Mouse (Mus musculus) heart, embryonic 12.5 days (tissue): ENCODE results near the gene Pank1. TPM values are rescaled to one million over a fixed set of nuclear protein-coding genes. Genes with fewer than 3 reads are reported as not detected.

Experiments used
- ATAC-seq: fragments of 200-750 bp; cut with Nextera tagmentation; 2 replicates; pipeline ENCODE4 v1.8.0; 2017; ENCODE audit warnings: moderate TSS enrichment, moderate library complexity; ENCODE audit not compliant: insufficient number of reproducible peaks, low FRiP score
- H3K27ac ChIP-seq: fragments of 300-500 bp; sonication (generic); 2 replicates; pipeline ENCODE4 v1.5.1; 2016; ENCODE audit warnings: mild to moderate bottlenecking, moderate library complexity; ENCODE audit not compliant: poor library complexity, severe bottlenecking
- H3K27me3 ChIP-seq: fragments of 300-500 bp; sonication (generic); replicated peaks from 2 replicates; pipeline ENCODE4 v1.6.1; 2016; ENCODE audit warnings: mild to moderate bottlenecking, moderate library complexity
- H3K36me3 ChIP-seq: fragments of 300-500 bp; sonication (generic); 2 replicates; pipeline ENCODE4 v1.6.1; 2016; ENCODE audit warnings: mild to moderate bottlenecking, moderate library complexity
- H3K4me1 ChIP-seq: fragments of 300-500 bp; sonication (generic); replicated peaks from 2 replicates; pipeline ENCODE4 v1.6.1; 2016; ENCODE audit warnings: mild to moderate bottlenecking
- H3K4me2 ChIP-seq: fragments of 300-500 bp; sonication (generic); 2 replicates; pipeline ENCODE4 v1.6.1; 2016; ENCODE audit warnings: mild to moderate bottlenecking, moderate library complexity
- H3K4me3 ChIP-seq: fragments of 300-500 bp; sonication (generic); 2 replicates; pipeline ENCODE4 v1.5.1; 2016; ENCODE audit warnings: mild to moderate bottlenecking
- H3K9ac ChIP-seq: fragments of 300-500 bp; sonication (generic); 2 replicates; pipeline ENCODE4 v1.6.1; 2016; ENCODE audit warnings: mild to moderate bottlenecking, moderate library complexity
- H3K9me3 ChIP-seq: fragments of 300-500 bp; sonication (generic); replicated peaks from 2 replicates; pipeline ENCODE4 v1.6.1; 2016; ENCODE audit warnings: mild to moderate bottlenecking, moderate library complexity
- whole genome bisulfite sequencing: fragments of 180-500 bp; shearing (Covaris S2); methylation state at CpG from one replicate; pipeline ENCODE4 v1.1.7; 2016; 5-methylcytosine and 5-hydroxymethylcytosine counted together
- polyA plus RNA-seq: library from polyadenylated mRNA; unstranded; fragments of >200 nt; fragmentation: Nextera tagmentation; extraction: Ambion mirVana; gene quantifications from 2 replicates; pipeline ENCODE4 v1.2.1, GENCODE M21; 2016

Pank1 gene
- polyA plus RNA-seq, 1 experiment from 2014 or later: 13.9 TPM

GRCm38 (mm10) chr19:34819577-34820170 is 59.6 kb downstream of the Pank1 start:
- H3K4me2 ChIP-seq: no peak overlapping the region
- H3K27ac ChIP-seq: no peak overlapping the region
- H3K36me3 ChIP-seq: peaks cover 15% of the 10 kb centered on the region
- 88% methylated on average over 5 of the region's 5 CpGs for WGBS
- H3K9ac ChIP-seq: no peak overlapping the region
- ATAC-seq: no peak
- no peaks in the 10 kb centered on the region for H3K4me1 ChIP-seq
- H3K9me3 ChIP-seq: no peaks in the 10 kb centered on the region
- H3K4me3 ChIP-seq: no peak overlapping the region
- H3K27me3 ChIP-seq: no peaks in the 10 kb centered on the region

GRCm38 (mm10) chr19:34815371-34815770 is 63.9 kb downstream of the Pank1 start:
- ATAC-seq: no peak
- Histone ChIP-seq H3K4me3 (no peak overlapping the region), H3K27ac (no peak overlapping the region), H3K27me3 (no peaks in the 10 kb centered on the region), H3K36me3 (peaks cover 8% of the 10 kb centered on the region; the same call in 1 of the 2 replicates), H3K9ac (no peak overlapping the region), H3K4me2 (no peak overlapping the region), H3K9me3 (no peaks in the 10 kb centered on the region), H3K4me1 (no peaks in the 10 kb centered on the region)
- WGBS: 81% methylated on average over 4 of the region's 4 CpGs

- no peak for ATAC-seq
- no peak overlapping the region for H3K27ac ChIP-seq
- H3K4me2 ChIP-seq: no peak overlapping the region
- H3K9ac ChIP-seq: no peak overlapping the region
- no peak overlapping the region for H3K4me3 ChIP-seq
- no peaks in the 10 kb centered on the region for H3K9me3 ChIP-seq
- peaks cover 12% of the 10 kb centered on the region for H3K36me3 ChIP-seq
- H3K4me1 ChIP-seq: no peaks in the 10 kb centered on the region
- H3K27me3 ChIP-seq: no peaks in the 10 kb centered on the region
- WGBS: 61% methylated on average over 4 of the region's 4 CpGs
Measured at GRCm38 (mm10) chr19:34814696-34815095, 64.6 kb downstream of the Pank1 start.

GRCm38 (mm10) chr19:34813961-34814360 is 65.3 kb downstream of the Pank1 start:
- Histone ChIP-seq H3K4me2 (no peak overlapping the region), H3K4me3 (no peak overlapping the region), H3K27me3 (no peaks in the 10 kb centered on the region), H3K36me3 (peaks cover 6% of the 10 kb centered on the region), H3K9ac (no peak overlapping the region), H3K27ac (no peak overlapping the region), H3K9me3 (no peaks in the 10 kb centered on the region), H3K4me1 (no peaks in the 10 kb centered on the region)
- 86% methylated on average over 6 of the region's 6 CpGs for WGBS
- no peak for ATAC-seq

- no peak overlapping the region for H3K9ac ChIP-seq
- H3K27ac ChIP-seq: no peak overlapping the region
- 78% methylated on average over 2 of the region's 2 CpGs for WGBS
- H3K9me3 ChIP-seq: no peaks in the 10 kb centered on the region
- no peaks in the 10 kb centered on the region for H3K27me3 ChIP-seq
- no peak overlapping the region for H3K4me3 ChIP-seq
- H3K4me2 ChIP-seq: no peak overlapping the region
- peaks cover 5% of the 10 kb centered on the region; the same call in 1 of the 2 replicates for H3K36me3 ChIP-seq
- no peak for ATAC-seq
- H3K4me1 ChIP-seq: no peaks in the 10 kb centered on the region
Measured at GRCm38 (mm10) chr19:34813533-34813932, 65.7 kb downstream of the Pank1 start.

- WGBS: 82% methylated on average over 4 of the region's 4 CpGs
- ATAC-seq: no peak
Measured at GRCm38 (mm10) chr19:34812711-34813110, 66.5 kb downstream of the Pank1 start.

GRCm38 (mm10) chr19:34807173-34807572 is 72.1 kb downstream of the Pank1 start:
- ATAC-seq: no peak
- no peaks in the 10 kb centered on the region for H3K9me3 ChIP-seq
- no peak overlapping the region for H3K4me2 ChIP-seq
- no peak overlapping the region for H3K27ac ChIP-seq
- H3K4me3 ChIP-seq: no peak overlapping the region
- peaks cover 5% of the 10 kb centered on the region; the same call in 1 of the 2 replicates for H3K36me3 ChIP-seq
- H3K27me3 ChIP-seq: no peaks in the 10 kb centered on the region
- no peak overlapping the region for H3K9ac ChIP-seq
- H3K4me1 ChIP-seq: no peaks in the 10 kb centered on the region
- 87% methylated on average over 5 of the region's 5 CpGs for WGBS

More at GRCm38 (mm10) chr19:34812711-34813110, 66.5 kb downstream of the Pank1 start:
- Histone ChIP-seq H3K4me1 (no peaks in the 10 kb centered on the region), H3K36me3 (peaks cover 5% of the 10 kb centered on the region; the same call in 1 of the 2 replicates), H3K9me3 (no peaks in the 10 kb centered on the region), H3K4me3 (no peak overlapping the region), H3K4me2 (no peak overlapping the region), H3K27me3 (no peaks in the 10 kb centered on the region), H3K9ac (no peak overlapping the region), H3K27ac (no peak overlapping the region)

GRCm38 (mm10) chr19:34805071-34805470 is 74.2 kb downstream of the Pank1 start:
- Histone ChIP-seq H3K4me2 (no peak overlapping the region), H3K27ac (no peak overlapping the region), H3K9ac (no peak overlapping the region), H3K4me1 (no peaks in the 10 kb centered on the region), H3K36me3 (peaks cover 3% of the 10 kb centered on the region; the same call in 1 of the 2 replicates), H3K9me3 (no peaks in the 10 kb centered on the region), H3K27me3 (no peaks in the 10 kb centered on the region), H3K4me3 (no peak overlapping the region)
- WGBS: 75% methylated on average over 2 of the region's 2 CpGs
- ATAC-seq: no peak

- Histone ChIP-seq H3K4me1 (no peaks in the 10 kb centered on the region), H3K4me2 (no peak overlapping the region), H3K9ac (no peak overlapping the region), H3K4me3 (no peak overlapping the region), H3K27me3 (no peaks in the 10 kb centered on the region), H3K27ac (no peak overlapping the region), H3K36me3 (no peaks in the 10 kb centered on the region), H3K9me3 (no peaks in the 10 kb centered on the region)
- ATAC-seq: no peak
- 70% methylated on average over 2 of the region's 2 CpGs for WGBS
Measured at GRCm38 (mm10) chr19:34804531-34804930, 74.7 kb downstream of the Pank1 start.

GRCm38 (mm10) chr19:34803396-34803795 is 75.9 kb downstream of the Pank1 start:
- no peak overlapping the region for H3K4me3 ChIP-seq
- H3K9ac ChIP-seq: no peak overlapping the region
- no peak overlapping the region for H3K27ac ChIP-seq
- WGBS: 87% methylated on average over 4 of the region's 4 CpGs
- H3K4me2 ChIP-seq: no peak overlapping the region
- no peak for ATAC-seq
- no peaks in the 10 kb centered on the region for H3K4me1 ChIP-seq
- no peaks in the 10 kb centered on the region for H3K36me3 ChIP-seq
- no peaks in the 10 kb centered on the region for H3K9me3 ChIP-seq
- H3K27me3 ChIP-seq: no peaks in the 10 kb centered on the region

- no peak overlapping the region for H3K27ac ChIP-seq
- ATAC-seq: no peak
Measured at GRCm38 (mm10) chr19:34799644-34800267, 79.5 kb downstream of the Pank1 start.

More at GRCm38 (mm10) chr19:34799644-34800267, 79.5 kb downstream of the Pank1 start:
- Histone ChIP-seq H3K4me2 (no peak overlapping the region), H3K9me3 (no peaks in the 10 kb centered on the region), H3K36me3 (no peaks in the 10 kb centered on the region), H3K4me1 (no peaks in the 10 kb centered on the region), H3K27me3 (no peaks in the 10 kb centered on the region), H3K9ac (no peak overlapping the region), H3K4me3 (no peak overlapping the region)
- WGBS: 52% methylated on average over 6 of the region's 6 CpGs
